Mouse (Mus musculus): ENCODE measurements at regions not wholly inside any gene's neighbourhood (a gene's known extent, or its start where the extent isn't known, plus 50 kb on each side); places are given as distances from the start of the nearest gene placed in this dataset.
"Not testable (repeated sequence)": the region's sequence is repeated elsewhere in the genome, so short reads cannot be mapped to it uniquely, and the experiment has no call there.

- ATAC-seq (replicated peaks in 1 of 2; ENCODE audit: insufficient read depth in 1 of 2, low FRiP score in 2 of 2, low TSS enrichment in 1 of 2, low read depth in 1 of 2, poor library complexity in 2 of 2, severe bottlenecking in 2 of 2), result no peak
These were observed 345.0 kb upstream of the Irak1bp1 start for GRCm38 (mm10) chr9:82484341-82484740.

GRCm38 (mm10) chr9:82493440-82493839 lies 335.9 kb upstream of the Irak1bp1 start:
- ATAC-seq (replicated peaks in 1 of 2; ENCODE audit: insufficient read depth in 1 of 2, low FRiP score in 2 of 2, low TSS enrichment in 1 of 2, low read depth in 1 of 2, poor library complexity in 2 of 2, severe bottlenecking in 2 of 2), result no peak

GRCm38 (mm10) chr9:82510014-82510413 lies 319.3 kb upstream of the Irak1bp1 start:
- ATAC-seq (replicated peaks in 1 of 2; ENCODE audit: insufficient read depth in 1 of 2, low FRiP score in 2 of 2, low TSS enrichment in 1 of 2, low read depth in 1 of 2, poor library complexity in 2 of 2, severe bottlenecking in 2 of 2), result no peak

GRCm38 (mm10) chr9:82518993-82519392 lies 310.3 kb upstream of the Irak1bp1 start:
- ATAC-seq (replicated peaks in 1 of 2; ENCODE audit: insufficient read depth in 1 of 2, low FRiP score in 2 of 2, low TSS enrichment in 1 of 2, low read depth in 1 of 2, poor library complexity in 2 of 2, severe bottlenecking in 2 of 2), result no peak

- ATAC-seq (replicated peaks in 1 of 2; ENCODE audit: insufficient read depth in 1 of 2, low FRiP score in 2 of 2, low TSS enrichment in 1 of 2, low read depth in 1 of 2, poor library complexity in 2 of 2, severe bottlenecking in 2 of 2), result no peak
These were observed 301.4 kb upstream of the Irak1bp1 start for GRCm38 (mm10) chr9:82527867-82528385.

GRCm38 (mm10) chr9:82552726-82553125 lies 276.6 kb upstream of the Irak1bp1 start:
- no peak for ATAC-seq (replicated peaks in 1 of 2; ENCODE audit: insufficient read depth in 1 of 2, low FRiP score in 2 of 2, low TSS enrichment in 1 of 2, low read depth in 1 of 2, poor library complexity in 2 of 2, severe bottlenecking in 2 of 2)

GRCm38 (mm10) chr9:82553213-82553612 lies 276.1 kb upstream of the Irak1bp1 start:
- no peak for ATAC-seq (replicated peaks in 1 of 2; ENCODE audit: insufficient read depth in 1 of 2, low FRiP score in 2 of 2, low TSS enrichment in 1 of 2, low read depth in 1 of 2, poor library complexity in 2 of 2, severe bottlenecking in 2 of 2)

- no peak for ATAC-seq (replicated peaks in 1 of 2; ENCODE audit: insufficient read depth in 1 of 2, low FRiP score in 2 of 2, low TSS enrichment in 1 of 2, low read depth in 1 of 2, poor library complexity in 2 of 2, severe bottlenecking in 2 of 2)
These were observed 266.5 kb upstream of the Irak1bp1 start for GRCm38 (mm10) chr9:82562551-82563465.

- no peak for ATAC-seq (replicated peaks in 1 of 2; ENCODE audit: insufficient read depth in 1 of 2, low FRiP score in 2 of 2, low TSS enrichment in 1 of 2, low read depth in 1 of 2, poor library complexity in 2 of 2, severe bottlenecking in 2 of 2)
These were observed 247.8 kb upstream of the Irak1bp1 start for GRCm38 (mm10) chr9:82581373-82582018.

GRCm38 (mm10) chr9:82609111-82609510 lies 220.2 kb upstream of the Irak1bp1 start:
- no peak for ATAC-seq (replicated peaks in 1 of 2; ENCODE audit: insufficient read depth in 1 of 2, low FRiP score in 2 of 2, low TSS enrichment in 1 of 2, low read depth in 1 of 2, poor library complexity in 2 of 2, severe bottlenecking in 2 of 2)

- ATAC-seq (replicated peaks in 1 of 2; ENCODE audit: insufficient read depth in 1 of 2, low FRiP score in 2 of 2, low TSS enrichment in 1 of 2, low read depth in 1 of 2, poor library complexity in 2 of 2, severe bottlenecking in 2 of 2), result no peak
These were observed 219.4 kb upstream of the Irak1bp1 start for GRCm38 (mm10) chr9:82609946-82610345.

- no peak for ATAC-seq (replicated peaks in 1 of 2; ENCODE audit: insufficient read depth in 1 of 2, low FRiP score in 2 of 2, low TSS enrichment in 1 of 2, low read depth in 1 of 2, poor library complexity in 2 of 2, severe bottlenecking in 2 of 2)
These were observed 216.8 kb upstream of the Irak1bp1 start for GRCm38 (mm10) chr9:82612526-82612925.

- no peak for ATAC-seq (replicated peaks in 1 of 2; ENCODE audit: insufficient read depth in 1 of 2, low FRiP score in 2 of 2, low TSS enrichment in 1 of 2, low read depth in 1 of 2, poor library complexity in 2 of 2, severe bottlenecking in 2 of 2)
These were observed 196.9 kb upstream of the Irak1bp1 start for GRCm38 (mm10) chr9:82632411-82632810.

GRCm38 (mm10) chr9:82640277-82640676 lies 189.1 kb upstream of the Irak1bp1 start:
- no peak for ATAC-seq (replicated peaks in 1 of 2; ENCODE audit: insufficient read depth in 1 of 2, low FRiP score in 2 of 2, low TSS enrichment in 1 of 2, low read depth in 1 of 2, poor library complexity in 2 of 2, severe bottlenecking in 2 of 2)

- no peak; a peak in 1 of 4 replicates for ATAC-seq (replicated peaks in 1 of 2; ENCODE audit: insufficient read depth in 1 of 2, low FRiP score in 2 of 2, low TSS enrichment in 1 of 2, low read depth in 1 of 2, poor library complexity in 2 of 2, severe bottlenecking in 2 of 2)
These were observed 185.4 kb upstream of the Irak1bp1 start for GRCm38 (mm10) chr9:82643900-82644299.

- not testable (repeated sequence) for ATAC-seq (replicated peaks in 1 of 2; ENCODE audit: insufficient read depth in 1 of 2, low FRiP score in 2 of 2, low TSS enrichment in 1 of 2, low read depth in 1 of 2, poor library complexity in 2 of 2, severe bottlenecking in 2 of 2)
These were observed 173.8 kb upstream of the Irak1bp1 start for GRCm38 (mm10) chr9:82655511-82655910.

GRCm38 (mm10) chr9:82682196-82682595 lies 147.1 kb upstream of the Irak1bp1 start:
- no peak for ATAC-seq (replicated peaks in 1 of 2; ENCODE audit: insufficient read depth in 1 of 2, low FRiP score in 2 of 2, low TSS enrichment in 1 of 2, low read depth in 1 of 2, poor library complexity in 2 of 2, severe bottlenecking in 2 of 2)

GRCm38 (mm10) chr9:82709411-82709983 lies 119.8 kb upstream of the Irak1bp1 start:
- ATAC-seq (replicated peaks in 1 of 2; ENCODE audit: insufficient read depth in 1 of 2, low FRiP score in 2 of 2, low TSS enrichment in 1 of 2, low read depth in 1 of 2, poor library complexity in 2 of 2, severe bottlenecking in 2 of 2), result no peak
